Mouse (Mus musculus) right cerebral cortex, postnatal 10 days (tissue): Measurements from ENCODE around the gene Ltbp1.
A peak's percentile ranks its signal among the peaks of the same experiment; 100 is the strongest.

Experiments used
- DNase-seq, 2 experiments: peaks; one replicate each; pipeline ENCODE4 v3.0.0; 2021; ENCODE audit warnings: low spot score in 2 of 2

Gene Ltbp1

DNA sequence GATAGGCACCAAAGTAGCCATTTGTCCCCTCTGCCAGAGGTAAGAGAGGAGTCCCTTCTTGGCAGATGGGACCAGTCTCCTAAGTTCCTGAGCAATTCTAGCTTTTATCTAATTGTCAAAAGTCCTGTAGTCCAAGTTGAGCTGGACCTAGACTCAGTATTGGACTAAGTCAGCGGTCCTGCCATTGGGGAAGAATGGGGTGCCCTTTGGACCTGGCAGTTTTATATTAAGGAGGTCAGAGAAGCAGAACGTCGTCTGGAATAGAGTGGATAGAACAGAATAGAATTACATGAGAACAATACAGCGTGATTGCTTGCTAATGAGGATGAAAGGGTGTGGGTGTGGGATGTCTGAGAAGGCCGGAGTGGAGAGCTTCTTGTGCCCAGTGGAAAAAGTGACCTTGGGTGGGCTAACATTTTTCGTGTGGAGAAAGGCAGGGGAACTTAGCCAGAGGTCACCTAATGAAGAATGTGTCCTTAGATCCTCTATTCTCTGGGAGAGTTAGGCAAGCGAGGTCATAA is 167.4 kb downstream of the Ltbp1 start:
- DNase-seq, result no peak

DNA sequence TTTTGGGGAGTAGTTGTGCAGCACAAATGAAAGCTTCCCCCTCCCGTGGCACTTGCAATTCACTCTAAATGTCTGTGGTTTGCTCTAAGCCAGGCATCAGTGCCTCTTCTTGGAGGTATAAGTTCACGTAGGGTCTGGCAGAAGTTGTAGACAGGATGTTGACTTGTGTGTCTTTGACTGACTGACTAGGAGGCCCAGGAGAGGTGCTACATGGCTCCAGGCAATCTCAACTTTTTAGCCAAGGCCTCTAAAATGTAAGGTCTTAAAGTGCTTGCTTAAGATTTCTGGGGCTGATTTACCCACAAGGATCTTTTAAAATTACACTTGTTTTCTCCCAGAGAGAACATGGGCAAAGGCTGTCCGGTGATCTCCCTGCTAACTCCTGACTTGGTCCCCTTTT is 169.1 kb downstream of the Ltbp1 start:
- no peak for DNase-seq

DNA sequence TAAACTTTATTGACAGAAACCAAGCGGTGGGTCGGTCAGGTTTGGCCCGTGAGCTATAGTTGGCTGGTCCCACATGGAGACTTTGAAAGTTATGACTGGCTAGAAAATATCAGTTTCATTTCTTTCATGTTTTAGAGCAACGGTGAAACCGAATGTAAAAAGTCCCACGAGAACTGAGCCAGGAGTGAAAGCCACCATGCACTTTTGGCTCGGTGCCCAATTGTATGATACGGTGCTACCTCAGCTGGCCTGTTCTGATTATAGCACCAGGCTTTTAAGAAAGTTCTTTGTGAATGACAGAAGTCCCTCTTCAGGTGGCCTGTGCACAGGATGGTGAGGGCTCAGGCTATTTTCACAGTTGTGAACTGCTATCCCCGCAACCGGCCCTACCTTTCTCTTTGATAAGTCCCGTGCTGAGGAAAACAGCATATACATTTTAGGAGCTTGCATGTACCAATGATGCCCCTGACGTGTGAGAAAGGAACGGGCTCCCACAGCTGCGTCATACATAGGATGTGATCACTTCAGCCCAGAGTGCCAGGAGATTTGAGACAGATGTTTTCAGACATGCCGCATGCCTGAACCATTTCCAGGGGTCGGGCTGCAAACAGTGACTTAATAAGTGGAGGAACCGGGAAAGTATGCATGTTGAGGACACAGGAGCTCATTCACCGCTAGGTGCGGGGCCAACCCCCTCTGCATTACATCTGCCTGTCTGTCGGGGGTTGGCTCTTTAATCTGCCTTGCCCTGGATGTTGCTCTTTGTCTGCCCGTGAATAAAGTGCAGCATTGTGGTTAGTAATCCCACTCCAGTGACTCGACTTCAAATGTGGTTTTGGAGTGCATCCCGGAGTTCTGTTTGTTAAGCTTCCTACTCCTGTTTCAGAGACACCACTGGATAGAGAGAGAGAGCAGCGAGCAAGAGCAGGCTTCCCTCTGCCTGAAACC is 172.8 kb downstream of the Ltbp1 start:
- DNase-seq, result peak; percentile 49 to 62

DNA sequence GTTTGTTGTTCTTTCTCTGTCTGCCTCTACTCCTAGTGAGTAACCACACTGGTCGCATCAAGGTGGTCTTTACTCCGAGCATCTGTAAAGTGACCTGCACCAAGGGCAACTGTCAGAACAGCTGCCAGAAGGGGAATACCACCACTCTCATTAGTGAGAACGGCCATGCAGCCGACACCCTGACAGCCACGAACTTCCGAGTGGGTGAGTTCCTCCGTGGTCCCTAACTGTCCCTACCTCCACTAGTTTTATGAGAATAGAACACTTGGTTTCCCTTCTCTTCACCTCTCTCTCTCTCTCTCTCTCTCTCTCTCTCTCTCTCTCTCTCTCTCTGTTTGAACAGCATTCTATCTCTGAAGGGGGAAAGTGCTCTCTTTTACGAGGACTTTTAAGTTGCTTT is 173.6 kb downstream of the Ltbp1 start:
- DNase-seq, result no peak

DNA sequence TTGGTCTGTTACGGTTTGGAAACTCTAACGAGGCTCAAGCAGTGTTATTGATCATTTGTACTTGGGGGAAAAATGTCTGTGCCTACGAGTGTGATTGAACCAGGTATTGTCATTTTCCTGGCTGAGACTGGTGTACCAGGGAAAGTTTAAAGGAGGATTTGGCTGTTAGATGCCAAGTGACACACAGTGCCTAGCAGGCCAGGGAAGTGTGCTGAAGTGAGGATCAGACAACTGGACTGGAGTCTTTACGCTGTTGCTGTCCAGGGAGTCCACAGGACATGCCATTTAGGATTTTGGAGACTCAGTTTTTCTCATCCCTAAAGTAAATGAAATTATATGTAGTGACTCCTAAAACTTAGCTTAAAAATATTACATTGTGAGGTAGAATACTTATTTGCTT is 174.9 kb downstream of the Ltbp1 start:
- no peak for DNase-seq

DNA sequence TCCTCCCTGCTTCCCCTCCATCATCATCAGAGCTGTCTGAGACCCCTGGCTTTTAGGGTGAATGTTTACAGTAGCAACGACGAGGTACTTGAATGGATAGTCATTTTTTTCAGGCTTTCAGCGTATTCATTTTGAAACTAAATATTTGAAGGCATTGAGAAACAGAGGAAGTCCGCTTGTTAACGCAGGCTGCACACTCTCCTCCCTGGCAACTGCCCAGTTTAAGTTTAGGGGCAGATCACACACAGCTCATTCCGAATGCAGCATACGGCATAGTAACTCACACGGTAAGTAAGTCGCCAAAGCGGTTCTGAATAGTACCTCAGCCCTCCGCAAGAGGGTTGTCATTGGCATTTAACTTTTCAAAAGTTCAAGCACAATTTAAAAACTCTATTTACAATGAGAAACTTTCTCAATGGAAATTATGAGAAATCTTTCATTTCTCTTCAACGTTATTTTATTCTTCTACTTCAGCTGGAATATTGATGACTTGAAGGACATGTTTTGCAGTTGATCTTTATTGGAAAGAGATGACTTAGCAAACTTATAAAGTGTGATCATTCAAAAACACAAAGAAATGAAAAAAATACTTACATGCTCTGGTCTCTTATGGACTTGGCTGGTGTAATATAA is 175.7 kb downstream of the Ltbp1 start:
- no peak for DNase-seq

DNA sequence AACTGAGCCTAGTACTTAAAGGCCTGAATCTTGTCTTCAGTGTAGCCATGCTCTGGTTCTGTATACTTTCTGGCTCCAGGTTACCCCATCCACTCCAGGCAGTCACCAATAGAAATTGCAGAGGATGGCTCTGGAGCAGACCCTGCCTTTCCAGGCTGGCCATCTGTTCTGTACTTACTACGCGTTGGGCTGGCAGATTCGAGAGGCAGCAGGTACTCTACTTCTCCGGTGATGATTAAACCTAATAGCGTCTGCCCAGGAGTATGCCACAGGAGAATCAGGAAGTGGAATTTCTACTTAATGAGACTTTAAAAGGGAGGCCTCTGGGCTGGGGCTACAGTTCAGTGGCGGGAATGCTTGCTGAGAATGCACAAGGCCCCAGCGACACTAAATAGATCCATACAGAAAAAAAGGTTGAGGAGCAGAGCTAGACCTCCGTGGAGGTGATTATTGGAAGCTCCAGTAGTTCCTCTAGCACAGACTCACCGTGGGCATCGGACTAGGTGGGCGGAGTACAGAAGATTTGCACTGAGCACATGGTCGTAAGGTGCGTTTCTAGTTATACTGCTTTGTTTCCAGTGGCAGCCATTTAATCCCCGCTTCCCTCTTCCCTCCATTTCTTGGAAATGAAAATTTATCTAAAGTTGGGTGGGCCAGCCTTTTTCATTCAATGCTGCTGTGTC is 177.1 kb downstream of the Ltbp1 start:
- DNase-seq, result no peak

DNA sequence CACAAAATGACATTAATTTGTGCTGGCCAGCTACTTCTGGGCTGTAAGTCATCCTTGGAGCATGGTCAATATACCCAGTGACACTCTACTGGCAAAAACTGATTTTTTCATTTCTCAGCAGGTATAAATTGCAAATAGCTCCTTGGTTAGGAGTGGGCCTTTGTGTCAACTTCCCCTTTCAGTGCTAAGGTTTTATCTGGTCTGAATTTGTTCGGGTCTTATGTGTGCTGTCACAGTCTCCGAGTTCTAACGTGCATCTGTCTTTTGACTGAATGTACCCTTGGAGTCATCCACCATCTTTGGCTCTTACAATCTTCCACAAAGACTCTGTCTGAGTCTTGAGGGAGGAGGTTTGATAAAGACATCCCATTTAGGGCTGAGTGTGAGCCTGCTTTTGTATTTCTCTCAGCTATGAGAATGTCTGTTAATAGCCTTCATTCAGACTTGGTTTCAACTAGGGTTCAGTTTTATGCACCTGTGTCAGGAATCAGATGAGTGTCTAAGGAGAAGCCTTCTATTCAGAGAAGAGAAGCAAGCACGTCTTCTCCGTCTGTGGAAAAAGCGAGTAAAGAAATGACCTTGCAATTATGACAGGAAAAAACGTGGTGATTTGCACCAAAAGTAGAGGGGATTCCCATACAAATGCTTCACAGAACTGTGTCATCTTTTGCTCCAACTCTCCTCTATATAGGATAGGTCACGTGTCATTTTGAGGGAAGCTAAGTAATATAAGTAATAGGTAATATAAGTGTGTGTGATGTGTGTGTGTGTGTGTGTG is 181.6 kb downstream of the Ltbp1 start:
- no peak for DNase-seq

DNA sequence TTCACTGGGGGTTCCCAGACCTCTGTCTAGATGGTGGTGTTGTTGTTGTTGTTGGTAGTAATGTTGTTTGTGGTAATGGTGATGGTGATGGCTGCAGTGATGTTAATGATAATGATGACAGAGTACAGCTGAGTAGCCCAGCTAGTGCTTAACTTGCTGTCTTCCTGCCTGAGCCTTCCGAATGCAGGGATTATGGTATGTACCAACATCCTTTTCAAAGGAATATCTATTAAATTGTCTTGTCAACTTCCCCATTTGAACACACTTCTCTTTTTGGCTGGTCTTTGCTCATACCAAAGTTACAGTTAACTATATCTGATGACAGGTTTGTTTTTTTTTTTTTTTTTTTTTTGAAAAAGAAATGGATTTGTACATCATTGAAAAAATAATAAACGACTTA is 191.6 kb downstream of the Ltbp1 start:
- DNase-seq, result no peak

DNA sequence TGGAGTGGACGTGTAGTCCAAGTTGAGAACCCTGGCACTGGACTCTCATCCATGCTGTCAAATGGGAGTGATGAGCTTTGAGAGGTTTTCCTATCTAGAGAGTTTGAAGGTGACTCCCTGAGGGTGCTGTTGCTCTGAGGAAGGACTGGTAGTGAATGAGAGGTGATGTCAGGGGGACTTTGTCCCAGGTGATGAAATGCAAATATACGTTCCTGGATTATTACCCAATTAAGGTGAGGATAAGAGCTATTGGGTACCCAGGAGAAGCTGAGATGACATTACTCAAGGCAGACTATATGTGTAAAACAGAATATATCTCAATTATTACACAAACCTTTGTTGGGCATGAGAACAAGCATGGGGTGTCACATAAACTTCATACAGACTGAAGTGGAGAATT is 193.4 kb downstream of the Ltbp1 start:
- DNase-seq, result no peak

DNA sequence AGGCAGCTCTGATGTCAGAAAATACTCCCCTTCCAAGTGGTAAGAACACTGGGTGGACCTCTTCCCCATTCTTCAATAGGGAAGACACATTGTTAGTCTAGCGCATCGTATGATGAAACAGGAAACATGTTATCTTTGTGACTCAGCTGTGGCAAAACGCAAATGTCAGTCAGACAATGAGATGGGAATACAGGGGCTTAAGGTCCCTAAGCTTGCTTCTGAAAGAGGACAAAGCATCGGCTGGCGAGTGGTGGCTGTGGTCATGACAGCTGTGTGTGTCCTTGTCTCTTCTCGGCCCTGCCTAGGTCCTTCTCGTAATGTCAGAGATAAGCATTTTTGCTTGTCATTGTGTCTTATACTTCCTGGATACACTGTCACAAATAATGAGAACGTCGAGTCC is 194.3 kb downstream of the Ltbp1 start:
- DNase-seq, result no peak

DNA sequence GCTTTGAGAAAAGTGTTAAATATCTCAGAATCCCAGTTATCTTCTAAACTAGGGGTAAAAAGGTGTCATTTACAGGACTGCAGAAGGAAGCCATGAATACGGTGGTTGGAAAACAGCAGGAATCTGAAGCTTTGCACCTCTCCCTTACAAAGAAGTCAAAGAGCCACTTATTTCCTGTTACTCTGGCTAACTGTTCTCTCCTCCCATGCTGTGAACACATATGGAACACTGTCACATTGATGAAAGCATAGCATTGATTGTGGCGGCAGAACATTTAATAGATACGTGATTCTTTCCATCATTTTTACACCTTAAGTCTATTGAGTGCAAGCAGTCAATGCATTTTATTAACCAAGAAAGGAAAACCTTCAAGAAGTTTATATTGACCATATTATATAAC is 196.9 kb downstream of the Ltbp1 start:
- no peak for DNase-seq

DNA sequence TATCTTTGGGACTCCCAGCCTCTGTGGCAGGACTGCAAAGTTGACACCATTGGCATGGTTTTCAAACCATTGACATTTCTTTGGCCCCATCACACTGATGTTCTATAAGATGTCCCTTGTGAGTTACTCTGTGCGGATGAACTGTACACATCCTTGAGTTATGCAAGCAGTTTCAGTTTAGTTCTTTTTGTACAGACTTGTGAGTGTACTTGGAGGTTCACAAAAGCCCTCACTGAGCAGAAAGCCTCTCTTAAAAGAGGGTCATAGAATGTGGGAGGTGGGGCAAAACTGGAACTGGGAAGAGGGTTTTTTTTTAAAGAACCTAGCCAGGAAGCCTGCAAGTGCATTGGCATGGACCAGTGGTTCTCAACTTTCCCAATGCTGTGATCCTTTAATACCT is 198.7 kb downstream of the Ltbp1 start:
- DNase-seq, result no peak

DNA sequence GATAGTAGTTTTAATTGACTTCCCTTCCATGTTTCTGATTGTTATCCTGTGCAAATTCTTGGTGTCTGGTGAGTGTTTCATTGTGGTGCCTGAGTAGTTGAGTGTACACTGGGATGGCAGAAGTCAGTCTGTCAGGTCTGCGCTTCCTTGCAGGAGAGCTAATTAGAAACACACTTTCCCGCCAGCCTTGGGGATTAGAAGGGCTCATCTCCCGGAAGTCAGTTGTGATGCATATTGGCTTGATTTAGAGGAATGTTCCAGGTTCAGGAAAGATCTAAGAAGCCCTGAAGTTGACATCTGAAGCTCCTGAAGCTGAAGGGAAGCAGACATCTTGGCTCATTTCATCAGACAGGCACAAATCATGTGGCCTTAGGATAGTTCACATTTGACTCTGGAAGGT is 200.9 kb downstream of the Ltbp1 start:
- no peak for DNase-seq

DNA sequence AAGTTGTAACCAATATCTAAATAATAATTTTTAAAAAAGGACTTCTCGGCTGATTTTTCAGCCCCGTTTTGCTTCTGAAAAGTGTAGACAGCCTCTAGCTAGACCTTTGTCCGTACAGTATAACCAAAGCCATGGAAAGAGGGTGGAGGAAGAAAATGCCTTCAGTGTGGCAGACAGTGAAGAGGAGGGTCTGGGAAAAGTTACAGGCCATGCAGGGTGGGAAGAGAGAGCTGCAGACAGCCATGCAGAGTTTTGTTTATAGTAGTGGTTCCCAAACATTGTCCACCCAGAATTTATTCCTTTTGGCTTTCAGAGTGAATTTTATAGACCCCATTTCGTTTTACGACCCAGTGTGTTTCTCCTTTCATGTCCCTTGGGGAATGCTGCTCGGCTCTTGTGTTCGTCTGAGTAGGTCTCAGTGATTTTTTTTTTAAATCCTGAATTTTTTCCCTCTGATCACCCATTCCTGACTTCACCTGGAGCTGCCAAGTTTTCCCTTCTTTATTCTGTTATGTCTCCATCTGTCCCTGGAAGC is 202.9 kb downstream of the Ltbp1 start:
- no peak for DNase-seq

DNA sequence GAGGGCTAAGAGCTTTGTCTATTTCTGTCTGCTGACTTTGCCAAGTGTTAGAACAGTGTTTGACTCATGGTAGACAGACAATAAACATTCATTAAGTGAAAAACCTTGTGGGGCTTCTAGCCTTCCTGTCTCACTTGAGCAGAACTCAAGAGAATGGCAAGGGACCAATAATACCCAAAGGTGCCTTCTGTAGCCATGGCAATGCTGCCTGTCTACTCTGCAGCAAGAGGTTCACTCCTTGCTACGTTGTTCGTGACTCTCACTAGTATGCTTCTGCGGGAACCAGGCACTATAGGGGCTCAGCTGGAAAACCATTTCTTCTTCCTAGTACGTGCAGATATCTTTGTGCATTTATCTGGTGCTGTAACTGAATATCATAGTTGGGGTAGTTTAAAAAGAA is 205.2 kb downstream of the Ltbp1 start:
- no peak for DNase-seq

DNA sequence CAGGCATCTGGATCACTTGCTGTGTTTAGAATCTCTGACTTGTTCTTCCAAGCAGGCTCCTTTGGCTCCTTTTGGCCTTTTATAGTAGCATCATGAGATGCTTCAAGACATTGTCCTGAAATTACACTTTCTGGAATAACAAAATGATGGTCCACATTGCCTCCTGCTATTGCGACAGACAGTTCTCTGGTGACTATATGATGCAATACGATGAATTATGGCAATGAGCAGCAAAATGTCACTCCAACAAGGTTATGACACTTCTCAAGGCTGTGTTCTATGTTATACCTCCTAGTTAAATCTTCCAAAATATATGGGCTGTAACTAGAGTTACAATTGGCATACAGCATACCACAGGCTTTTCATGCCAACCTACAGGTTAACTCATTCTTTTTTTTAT is 211.0 kb downstream of the Ltbp1 start:
- DNase-seq, result no peak

DNA sequence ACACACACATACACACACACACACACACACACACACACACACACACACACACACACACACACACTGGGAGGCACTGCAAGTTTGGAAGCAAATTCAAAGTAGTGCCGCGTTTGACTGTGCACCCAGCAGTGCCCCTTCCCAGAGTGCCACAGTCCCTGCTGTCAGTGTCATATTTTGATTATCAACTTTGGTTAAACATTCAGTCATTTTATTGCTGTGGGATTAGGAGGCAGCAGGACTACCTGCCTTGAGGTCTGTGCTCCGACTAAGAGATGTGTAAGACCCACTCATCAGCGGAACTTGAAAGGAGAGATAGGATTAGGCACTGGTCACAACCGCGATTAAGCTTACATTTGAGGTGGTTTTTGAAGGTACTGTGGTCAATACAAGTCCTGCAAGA is 213.3 kb downstream of the Ltbp1 start:
- DNase-seq, result no peak

DNA sequence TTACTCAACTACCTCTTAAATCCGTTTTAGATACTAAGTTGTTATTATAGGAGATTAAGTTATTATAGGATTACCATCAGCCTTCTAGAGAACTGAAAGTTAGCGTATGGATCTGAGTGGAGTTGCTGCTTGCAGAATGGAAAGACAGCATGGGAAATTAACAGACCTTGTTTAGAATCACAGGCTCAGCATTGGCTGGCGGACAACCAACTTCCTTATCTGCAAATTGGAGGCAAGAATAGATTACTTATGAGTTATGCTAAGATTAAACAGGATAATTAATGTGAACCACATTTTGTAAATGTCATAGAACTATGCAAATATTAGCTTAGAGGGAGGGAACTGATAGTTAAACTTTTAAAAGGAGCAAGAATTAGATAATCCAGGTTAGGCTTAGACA is 223.0 kb downstream of the Ltbp1 start:
- DNase-seq, result no peak

DNA sequence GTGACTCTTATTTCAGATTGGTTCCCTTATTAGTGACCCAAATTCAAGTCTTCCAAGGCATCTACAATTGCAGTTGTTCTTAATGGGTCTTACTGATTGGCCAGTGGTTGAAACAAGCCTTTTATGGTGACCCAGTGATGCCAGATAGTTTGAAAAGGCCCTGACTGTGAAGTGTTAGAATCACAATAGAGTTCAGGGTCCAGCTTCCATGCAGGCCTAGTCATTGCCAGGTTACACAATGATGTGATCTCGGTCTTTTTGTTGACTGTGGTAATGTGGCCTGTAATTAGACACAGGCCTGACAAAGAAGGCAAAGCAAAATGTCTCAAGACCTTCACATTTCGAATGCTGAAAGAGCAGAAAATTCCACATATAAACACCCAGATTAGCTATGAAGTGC is 227.8 kb downstream of the Ltbp1 start:
- DNase-seq, result no peak

DNA sequence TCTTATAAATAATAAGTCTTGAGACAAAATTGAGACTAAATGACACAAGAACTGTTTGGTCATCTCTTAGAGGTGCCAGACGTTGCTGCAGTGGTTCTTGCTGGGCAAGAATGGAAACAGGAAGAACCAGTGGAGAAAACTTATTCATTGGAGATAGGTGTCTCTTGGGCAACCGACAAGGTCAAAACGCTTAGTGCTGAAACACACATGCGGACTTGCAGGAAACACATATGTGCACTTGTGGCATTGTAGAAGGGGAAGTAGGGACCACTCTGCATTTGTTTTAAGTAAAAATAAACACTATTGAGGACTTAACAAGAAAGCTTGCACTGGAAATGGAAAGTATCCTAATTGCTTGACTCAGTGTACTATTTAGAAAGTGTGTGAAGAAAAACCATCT is 228.6 kb downstream of the Ltbp1 start:
- no peak for DNase-seq

DNA sequence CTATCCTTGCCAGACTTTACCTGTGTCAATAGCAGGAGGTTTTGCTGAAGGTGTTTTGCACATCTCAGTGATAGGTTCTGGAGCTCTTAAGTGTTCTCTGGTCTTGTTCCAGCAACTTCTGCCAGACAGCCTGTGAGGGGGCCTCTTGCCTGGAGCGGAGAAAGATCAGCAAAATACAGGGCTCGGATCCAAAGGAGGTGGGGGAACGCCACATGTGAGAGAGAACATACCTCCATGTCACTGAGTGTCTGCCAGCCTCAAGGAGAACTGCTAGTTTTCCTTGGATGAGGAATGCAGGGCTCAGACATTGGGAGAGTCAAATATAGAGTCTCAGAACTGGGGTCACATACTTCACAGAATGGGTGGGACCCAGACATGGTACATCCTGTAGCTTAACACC is 230.4 kb downstream of the Ltbp1 start:
- peak; percentile 27 to 36 for DNase-seq
